ENCODE assay signal across 12 mouse cellular contexts in genomic region chr2:120114977-120115376, GRCm38 (mm10).
"Had no signal": no experiment of that assay in that cellular context is flagged by ENCODE, and none has a peak within 500 bp of the region (broad histone marks: within the 10 kb centered on the region; RNA-seq: fewer than 3 reads in every experiment).

No protein-coding gene starts in this region.

- H3K36me3 ChIP-seq: limb, embryonic 15.5 days; midbrain, embryonic 13.5 days; neural tube, embryonic 15.5 days had no signal

- H3K9me3 ChIP-seq: limb, embryonic 15.5 days; midbrain, embryonic 13.5 days; neural tube, embryonic 15.5 days had no signal

- ATAC-seq: midbrain, embryonic 13.5 days had no signal

- H3K4me3 ChIP-seq: limb, embryonic 15.5 days; midbrain, embryonic 13.5 days; myocyte; neural tube, embryonic 15.5 days had no signal

- H3K27me3 ChIP-seq: limb, embryonic 15.5 days; midbrain, embryonic 13.5 days; neural tube, embryonic 15.5 days had no signal

- H3K4me2 ChIP-seq: limb, embryonic 15.5 days; midbrain, embryonic 13.5 days; neural tube, embryonic 15.5 days had no signal

- H3K9ac ChIP-seq: limb, embryonic 15.5 days; midbrain, embryonic 13.5 days; neural tube, embryonic 15.5 days had no signal

- DNase-seq: kidney, adult 9 months; kidney, postnatal 36 days; layer of hippocampus, adult 9-11 months; layer of hippocampus, postnatal 36 days; lung, adult 18-20 months; thymus, postnatal 14 days had no signal

- H3K4me1 ChIP-seq: midbrain, embryonic 13.5 days; neural tube, embryonic 15.5 days had no signal

- H3K27ac ChIP-seq: kidney, postnatal 0 days; limb, embryonic 15.5 days; midbrain, embryonic 13.5 days; neural tube, embryonic 15.5 days; stomach, postnatal 0 days had no signal
